Mouse (Mus musculus): ENCODE data around the gene Tesmin.

DNA sequence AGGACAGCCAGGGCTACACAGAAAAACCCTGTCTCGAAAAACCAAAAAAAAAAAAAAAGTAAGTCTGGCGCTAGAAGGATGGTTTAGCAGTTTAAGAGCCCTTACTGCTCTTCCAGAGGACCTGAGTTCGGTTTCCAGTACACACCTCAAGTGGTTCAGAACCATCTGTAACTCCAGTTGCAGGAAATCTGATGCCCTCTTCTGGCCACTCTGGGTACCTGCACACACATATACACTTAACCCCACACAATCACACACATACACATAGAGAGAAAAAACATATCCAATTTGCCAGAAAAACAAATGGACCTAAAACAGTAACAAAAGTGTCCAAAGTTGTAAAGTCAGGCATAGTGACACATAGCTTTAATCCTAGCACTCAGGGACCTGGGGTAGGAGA is 23.6 kb upstream of the Tesmin start:
- TF ChIP-seq CTCF (IDR thresholded peaks at IDR 0.05; ENCODE audit: borderline replicate concordance, extremely low read depth, insufficient read depth, insufficient read length) (no peak), POLR2A (IDR thresholded peaks at IDR 0.05; ENCODE audit: borderline replicate concordance, extremely low read depth, insufficient read depth, insufficient read length, poor library complexity, severe bottlenecking) (no peak)
